Mouse (Mus musculus): ENCODE measurements at regions not wholly inside any gene's neighbourhood (a gene's known extent, or its start where the extent isn't known, plus 50 kb on each side); places are given as distances from the start of the nearest gene placed in this dataset.

DNA sequence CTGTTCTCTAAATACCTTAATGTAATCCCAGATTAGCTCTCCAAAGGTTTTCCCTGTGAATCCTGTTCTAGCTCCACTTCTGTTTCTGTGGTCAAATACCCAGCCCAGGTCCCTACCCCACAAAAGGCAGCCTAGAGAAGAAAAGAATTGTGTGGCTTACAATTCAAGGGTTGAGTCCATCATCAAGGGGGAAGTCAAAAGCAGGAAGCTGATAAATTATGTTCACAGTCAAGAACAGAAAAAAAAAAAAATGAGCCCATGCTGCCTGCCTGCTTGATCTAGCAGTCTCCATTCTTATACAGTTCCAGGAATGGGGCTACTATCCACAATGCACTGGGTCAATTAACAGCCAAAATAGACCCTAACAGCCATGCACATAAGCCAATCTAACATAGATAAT is 285.7 kb downstream of the Actr3 start:
- DNase-seq (ENCODE audit: low spot score) = no peak

- DNase-seq (ENCODE audit: low spot score) = no peak
These were observed 311.7 kb downstream of the Actr3 start for GRCm38 (mm10) chr1:125123861-125124260.

- no peak for DNase-seq (ENCODE audit: low spot score)
These were observed 334.9 kb downstream of the Actr3 start for GRCm38 (mm10) chr1:125100596-125100995.

DNA sequence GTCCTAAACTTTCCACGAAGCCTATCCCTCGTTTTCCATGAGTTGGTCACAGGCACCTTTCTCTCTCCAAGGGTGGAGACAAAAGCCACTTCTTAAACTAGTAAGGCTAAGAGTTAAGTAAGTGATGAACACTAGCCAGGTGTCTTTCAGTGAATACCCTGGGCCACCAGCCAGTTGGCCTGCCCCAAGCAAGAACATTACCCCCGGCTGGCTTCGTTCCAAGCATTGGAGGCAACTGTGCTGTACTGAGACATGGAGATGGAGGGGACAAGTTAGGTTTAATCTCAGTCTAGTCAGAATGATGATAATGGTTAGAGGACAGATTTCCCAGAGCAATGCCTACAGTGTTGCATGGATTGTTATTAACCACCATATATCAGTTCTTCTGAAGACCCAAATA is 350.6 kb downstream of the Actr3 start:
- no peak for DNase-seq (ENCODE audit: low spot score)

GRCm38 (mm10) chr1:125039572-125040326 is 395.8 kb downstream of the Actr3 start:
- no peak for DNase-seq (ENCODE audit: low spot score)

GRCm38 (mm10) chr1:125013301-125013700 is 422.2 kb downstream of the Actr3 start:
- no peak for DNase-seq (ENCODE audit: low spot score)

GRCm38 (mm10) chr1:125011893-125012292 is 423.6 kb downstream of the Actr3 start:
- DNase-seq (ENCODE audit: low spot score) = no peak

GRCm38 (mm10) chr1:124997577-124997976 is 437.9 kb downstream of the Actr3 start:
- no peak for DNase-seq (ENCODE audit: low spot score)

- no peak for DNase-seq (ENCODE audit: low spot score)
These were observed 484.7 kb downstream of the Actr3 start for GRCm38 (mm10) chr1:124950849-124951248.

DNA sequence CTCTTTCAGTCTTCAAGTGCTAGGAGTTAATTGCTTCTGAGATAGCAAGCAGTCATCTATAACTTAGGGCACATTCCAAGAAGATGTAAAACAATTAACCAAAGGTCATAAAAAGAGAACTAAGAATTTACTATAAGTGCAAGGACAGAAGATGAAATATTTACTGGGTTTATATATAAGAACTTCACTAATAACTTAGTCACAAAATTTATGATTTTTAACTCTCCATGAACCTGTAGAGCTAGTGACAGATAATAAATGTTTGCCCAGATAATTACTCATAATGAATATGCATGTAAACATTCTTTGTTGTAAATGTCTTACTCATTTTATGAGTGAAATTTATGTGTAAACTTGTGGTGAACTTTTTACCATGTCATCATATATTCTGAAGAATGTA is 531.2 kb downstream of the Actr3 start:
- DNase-seq (ENCODE audit: low spot score) = no peak

DNA sequence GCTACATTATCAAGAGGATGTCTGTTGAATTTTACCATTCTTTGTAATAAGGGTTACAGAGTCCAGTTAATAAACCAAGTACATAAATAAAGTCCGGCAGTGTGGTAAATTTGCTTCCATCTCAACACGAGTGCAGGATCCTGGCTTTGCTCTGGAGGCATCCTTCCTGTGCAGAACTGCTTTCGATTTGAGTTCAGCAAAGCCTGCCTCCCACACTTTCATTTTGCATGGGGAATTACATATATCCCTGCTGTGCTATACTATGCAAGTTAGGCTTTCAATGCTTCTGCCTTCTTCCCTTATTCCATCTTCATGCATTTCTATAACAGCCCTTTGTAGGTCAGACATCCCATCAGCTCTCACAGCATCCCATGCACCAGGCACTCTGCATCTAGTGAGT is 564.4 kb downstream of the Actr3 start:
- DNase-seq (ENCODE audit: low spot score) = no peak

DNA sequence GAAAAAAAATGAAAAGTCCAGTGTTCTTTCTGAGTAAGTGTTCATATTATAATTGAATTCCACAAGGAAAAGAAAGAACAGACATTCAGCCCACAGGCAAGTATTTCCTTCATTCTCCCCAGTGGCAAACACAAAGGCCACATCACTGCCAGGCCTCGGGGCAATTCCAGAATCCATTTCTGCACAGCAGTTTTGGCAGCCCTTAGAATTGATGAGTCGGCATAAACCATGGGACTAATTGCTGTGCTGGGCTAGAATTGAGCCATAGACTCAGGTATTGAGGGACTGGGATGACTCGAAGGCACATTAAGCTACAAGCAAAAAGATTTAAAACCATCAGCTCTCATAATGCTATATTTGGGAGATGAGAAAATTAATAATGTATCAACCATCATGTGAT is 569.3 kb downstream of the Actr3 start:
- no peak for DNase-seq (ENCODE audit: low spot score)

DNA sequence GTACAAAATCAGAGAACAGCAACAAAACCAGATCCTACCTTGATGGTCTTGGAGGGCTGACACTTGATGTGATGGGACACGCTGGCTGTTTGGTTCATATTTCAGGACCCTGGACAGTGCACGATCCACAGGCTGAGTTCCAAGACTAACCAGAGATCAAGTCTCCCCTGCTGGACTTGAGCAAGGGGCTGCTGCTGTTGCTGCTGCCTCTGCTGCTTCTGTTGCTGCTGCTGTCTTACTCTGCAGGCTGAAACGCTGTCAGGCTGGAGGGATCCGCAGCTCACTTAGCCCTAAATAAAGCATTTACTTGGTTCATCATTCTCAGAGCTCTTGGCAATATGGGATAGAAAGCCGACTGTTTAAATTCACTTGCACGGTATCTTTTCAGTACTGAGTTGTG is 589.8 kb downstream of the Actr3 start:
- no peak for DNase-seq (ENCODE audit: low spot score)

- DNase-seq (ENCODE audit: low spot score) = no peak
These were observed 609.8 kb downstream of the Actr3 start for GRCm38 (mm10) chr1:124825717-124826116.

DNA sequence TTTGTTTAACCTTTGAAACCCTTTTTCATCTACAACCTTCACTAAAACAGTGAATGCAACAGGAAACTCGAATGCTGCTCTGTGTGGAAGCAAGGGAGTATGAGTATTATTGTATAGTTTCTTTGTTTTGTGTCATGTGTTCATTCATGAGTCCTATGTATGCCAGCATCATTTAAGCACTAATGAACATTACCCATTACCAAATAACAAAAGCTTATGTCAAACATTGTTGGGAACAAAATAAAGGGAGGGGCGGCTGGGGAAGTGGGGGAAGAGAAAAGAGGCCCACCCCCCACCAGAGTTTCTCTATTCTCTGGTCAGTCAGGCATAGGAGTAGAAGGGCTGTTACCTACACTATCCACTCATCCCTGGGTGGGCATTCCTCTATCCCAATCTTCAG is 642.5 kb downstream of the Actr3 start:
- DNase-seq (ENCODE audit: low spot score) = no peak

- DNase-seq (ENCODE audit: low spot score) = no peak
These were observed 644.9 kb downstream of the Actr3 start for GRCm38 (mm10) chr1:124790646-124791045.

DNA sequence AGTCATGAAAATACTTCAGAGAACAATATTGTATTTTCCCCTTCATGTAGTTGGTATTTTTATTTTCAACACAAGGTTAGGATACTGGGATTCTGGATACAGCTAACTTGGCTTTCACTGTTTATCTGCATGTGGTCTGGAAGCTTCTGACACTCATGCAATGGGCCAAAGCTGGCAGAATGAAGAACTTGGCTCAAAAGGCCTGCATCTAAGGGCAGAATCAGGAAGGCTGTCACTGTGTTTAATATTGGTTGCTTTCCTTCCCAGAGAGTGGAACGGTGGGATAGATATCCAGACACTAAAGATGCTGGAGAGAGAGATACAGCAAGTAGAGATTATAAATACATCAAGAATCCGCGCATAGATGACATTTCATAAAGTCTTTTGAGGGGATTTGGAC is 645.4 kb downstream of the Actr3 start:
- DNase-seq (ENCODE audit: low spot score) = no peak

DNA sequence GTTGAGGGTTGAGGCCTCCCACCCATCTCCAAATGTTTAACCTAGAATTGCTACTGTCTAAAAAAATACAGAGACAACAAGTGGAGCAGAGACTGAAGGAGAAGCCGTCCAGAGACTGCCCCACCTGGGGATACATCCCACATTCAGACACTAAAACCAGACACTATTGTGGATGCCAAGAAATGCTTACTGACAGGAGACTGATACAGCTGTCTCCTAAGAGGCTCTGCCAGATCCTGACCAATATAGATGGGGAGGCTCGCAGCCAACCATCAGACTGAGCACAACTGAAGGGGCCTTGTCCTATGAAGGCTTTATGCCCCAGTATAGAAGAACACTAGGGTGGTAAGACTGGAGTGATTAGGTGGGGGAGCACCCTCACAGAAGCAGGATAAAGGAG is 652.5 kb downstream of the Actr3 start:
- no peak for DNase-seq (ENCODE audit: low spot score)

DNA sequence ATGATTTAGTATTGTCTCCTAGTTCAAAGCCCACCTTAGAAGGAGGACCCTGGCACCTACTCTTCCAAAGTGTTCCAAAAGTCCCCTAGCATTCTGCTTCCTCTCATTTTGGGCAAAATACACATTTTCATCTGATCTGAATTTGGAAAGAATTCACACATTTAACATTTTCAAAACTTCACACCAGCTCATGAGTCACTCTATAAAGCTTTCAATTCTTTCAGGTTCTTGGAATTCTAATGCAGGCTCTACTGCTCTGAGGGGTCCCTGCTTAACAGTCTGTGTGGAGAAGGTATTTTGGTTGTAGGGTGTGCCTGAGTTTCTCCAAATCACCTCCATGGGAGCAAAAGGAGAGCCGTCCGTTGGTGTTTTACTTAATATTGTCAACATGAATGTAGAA is 657.8 kb downstream of the Actr3 start:
- no peak for DNase-seq (ENCODE audit: low spot score)

DNA sequence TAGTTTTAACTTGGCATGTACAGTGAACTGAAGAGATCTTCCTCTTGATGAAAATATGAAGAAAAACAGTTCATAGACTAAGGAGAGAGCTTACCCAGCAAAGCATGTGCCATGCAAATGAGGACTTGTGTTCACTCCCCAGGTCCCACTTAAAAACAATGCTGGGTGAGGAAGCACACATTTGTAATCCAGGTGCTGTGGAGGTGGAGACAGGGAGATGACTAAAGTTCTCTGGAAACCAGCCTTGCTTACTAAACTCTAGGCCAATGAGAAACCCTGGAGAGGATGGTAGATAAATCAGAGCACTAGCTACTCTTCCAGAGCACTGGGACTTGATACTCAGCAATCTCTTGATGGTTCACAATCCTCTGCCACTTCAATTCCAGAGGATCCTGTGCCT is 678.8 kb downstream of the Actr3 start:
- DNase-seq (ENCODE audit: low spot score) = no peak

DNA sequence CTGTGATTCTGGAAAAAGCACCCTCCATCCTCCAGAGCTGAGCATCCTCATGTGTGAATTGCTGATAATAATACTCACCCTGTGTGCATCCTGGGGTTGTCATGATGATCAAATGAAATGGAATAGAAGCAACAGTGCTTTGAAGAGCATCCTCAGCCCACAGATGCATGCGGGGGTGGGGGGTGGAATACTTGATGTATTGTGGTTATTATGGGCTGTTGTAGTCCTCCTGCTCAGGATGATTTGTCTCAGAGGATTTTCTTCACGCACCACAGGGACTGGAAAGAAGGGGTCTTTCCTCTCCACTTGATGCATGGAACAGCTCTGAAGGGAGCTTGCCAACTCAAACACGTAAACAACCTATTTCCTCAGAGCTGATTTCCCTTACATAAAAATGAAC is 694.4 kb upstream of the Dpp10 start:
- no peak for DNase-seq (ENCODE audit: low spot score)

- DNase-seq (ENCODE audit: low spot score) = no peak
These were observed 685.0 kb upstream of the Dpp10 start for GRCm38 (mm10) chr1:124730364-124730763.

DNA sequence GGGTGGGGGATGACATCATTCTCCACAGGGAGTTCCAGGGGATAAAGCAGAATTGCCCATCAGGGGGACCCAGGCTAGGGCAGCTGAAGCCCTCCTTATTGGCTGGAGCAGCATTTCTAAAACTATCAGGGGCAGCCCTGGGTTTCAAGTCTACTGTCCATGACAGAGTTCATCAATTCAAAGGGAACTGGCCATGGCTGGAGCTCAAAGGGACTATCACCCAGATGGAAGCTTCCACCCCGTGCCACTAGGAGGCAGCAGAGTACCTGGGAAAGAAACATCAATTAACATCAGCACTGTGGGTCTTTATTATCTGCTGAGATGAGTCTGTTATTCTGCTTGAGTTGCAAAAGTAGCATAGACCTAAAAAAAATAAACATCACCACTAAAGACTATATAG is 672.7 kb upstream of the Dpp10 start:
- DNase-seq (ENCODE audit: low spot score) = peak; percentile 23

DNA sequence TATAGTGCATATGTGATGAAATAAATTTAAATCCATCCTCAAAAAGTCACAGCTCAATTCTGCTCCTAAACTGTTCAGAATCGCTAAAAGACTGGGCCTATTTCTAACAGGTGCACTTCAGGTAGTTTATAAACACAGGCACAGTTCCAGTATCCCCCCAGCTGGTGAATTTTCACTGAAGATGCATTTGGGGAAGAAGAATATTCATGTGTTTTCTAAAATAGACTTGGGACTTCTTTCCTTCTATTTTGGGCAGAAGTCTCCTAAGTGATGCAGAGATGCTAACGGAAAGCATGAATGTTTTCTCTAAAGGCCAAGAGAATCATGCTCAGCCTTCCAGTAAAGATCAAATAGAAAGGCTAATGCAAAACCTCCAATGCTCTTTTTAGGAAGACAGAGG is 660.9 kb upstream of the Dpp10 start:
- DNase-seq (ENCODE audit: low spot score) = no peak
